Mouse (Mus musculus) retina, adult 2 months (tissue): ENCODE results near the gene Snd1.
A peak's percentile ranks its signal among the peaks of the same experiment; 100 is the strongest.

Source experiments
- DNase-seq: peaks from one replicate; pipeline ENCODE4 v3.0.0-alpha.2; 2012; ENCODE audit warnings: low read depth, low spot score

Gene Snd1

GRCm38 (mm10) chr6:28970711-28971110, 495.8 kb downstream of the Snd1 start:
- DNase-seq: no peak

- DNase-seq: no peak
Observed at GRCm38 (mm10) chr6:28974498-28974897, 499.6 kb downstream of the Snd1 start.

DNA sequence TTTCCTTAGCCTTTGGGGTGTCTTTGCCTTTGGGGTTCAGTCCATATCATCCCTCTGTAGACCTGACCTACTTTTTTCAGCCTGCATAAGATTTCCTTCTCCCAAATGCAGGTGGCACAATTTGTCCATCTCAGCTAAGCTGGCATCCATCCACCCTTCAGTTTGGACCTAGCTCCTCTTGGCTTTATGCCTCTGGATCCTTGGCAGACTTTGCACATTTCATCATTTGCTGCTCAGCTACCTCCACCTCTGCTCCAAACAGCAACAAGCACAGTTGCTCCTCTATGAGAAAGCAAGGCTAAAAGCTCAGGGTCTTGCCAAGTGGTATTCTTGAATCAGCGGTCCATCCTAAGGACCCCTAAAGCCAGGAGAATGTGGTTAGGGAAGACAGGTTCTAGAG, 500.2 kb downstream of the Snd1 start:
- no peak for DNase-seq

GRCm38 (mm10) chr6:28978031-28978430, 503.1 kb downstream of the Snd1 start:
- DNase-seq: no peak

GRCm38 (mm10) chr6:28978881-28979280, 503.9 kb downstream of the Snd1 start:
- DNase-seq: no peak

DNA sequence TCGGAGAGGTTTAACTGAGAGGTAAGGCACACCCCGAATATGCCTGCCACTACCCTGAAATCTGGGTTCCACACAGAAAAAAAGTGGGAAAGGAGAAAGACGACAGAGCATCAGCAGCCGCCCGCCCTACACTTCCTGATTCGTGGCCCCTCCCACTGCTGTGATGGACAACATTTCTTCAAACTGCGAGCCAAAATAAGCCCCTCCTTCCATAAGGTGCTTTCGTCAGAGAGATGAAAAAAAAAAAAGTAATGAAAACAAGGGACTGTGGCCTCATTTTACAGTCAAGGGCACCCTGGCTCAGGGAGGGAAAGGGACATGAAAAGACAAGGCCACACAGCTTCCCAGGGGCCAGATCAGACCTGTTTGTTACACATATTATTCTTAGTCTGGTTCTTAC, 504.6 kb downstream of the Snd1 start:
- no peak for DNase-seq

- no peak for DNase-seq
Observed at GRCm38 (mm10) chr6:28980219-28980618, 505.3 kb downstream of the Snd1 start.

- DNase-seq: peak; percentile 53
Observed at GRCm38 (mm10) chr6:28980750-28981584, 506.0 kb downstream of the Snd1 start.

DNA sequence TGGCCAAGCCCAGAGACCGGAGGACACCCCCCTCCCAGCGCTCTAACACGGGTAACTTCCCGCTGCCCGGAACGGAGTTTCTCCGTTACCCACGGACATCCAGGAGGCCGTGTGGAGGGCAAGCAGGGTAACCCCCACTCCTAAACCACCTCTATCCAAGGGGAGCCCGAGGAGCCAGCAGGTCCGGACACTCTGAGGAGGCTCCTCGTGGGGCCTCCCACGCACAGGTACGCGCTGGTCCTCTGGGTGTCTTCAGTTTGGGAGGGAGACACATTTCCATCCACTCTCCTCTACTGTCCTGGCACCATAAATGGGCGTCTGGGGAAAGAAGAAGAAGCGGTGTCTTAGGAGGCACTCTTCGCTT, 506.6 kb downstream of the Snd1 start:
- no peak for DNase-seq

- no peak for DNase-seq
Observed at GRCm38 (mm10) chr6:28981966-28982701, 507.2 kb downstream of the Snd1 start.

GRCm38 (mm10) chr6:28982817-28983216, 507.9 kb downstream of the Snd1 start:
- DNase-seq: no peak
